Mouse (Mus musculus) olfactory bulb, adult 2 months (tissue): ENCODE measurements around the gene Dusp8. TPM values are rescaled to one million over a fixed set of nuclear protein-coding genes. Genes with fewer than 3 reads are reported as not detected.

Experiments used
- H3K27ac ChIP-seq: fragments of 200-500 bp; 2 replicates; pipeline ENCODE4 v1.5.1; 2012; ENCODE audit warnings: low read depth, low read length; ENCODE audit not compliant: insufficient read depth
- H3K4me1 ChIP-seq: fragments of 200-500 bp; 2 replicates; pipeline ENCODE4 v1.6.1; 2012; ENCODE audit warnings: low read length; ENCODE audit not compliant: control insufficient read depth, insufficient read depth
- H3K4me3 ChIP-seq: fragments of 200-500 bp; 2 replicates; pipeline ENCODE4 v1.5.1; 2012; ENCODE audit warnings: mild to moderate bottlenecking, low read depth, low read length, moderate library complexity; ENCODE audit not compliant: insufficient read depth
- CTCF ChIP-seq: fragments of 200-500 bp; IDR thresholded peaks from 2 replicates; pipeline ENCODE4 v1.5.1; 2012; ENCODE audit warnings: low read depth, mild to moderate bottlenecking, low read length, moderate library complexity; ENCODE audit not compliant: insufficient read depth
- POLR2A ChIP-seq: fragments of 200-500 bp; IDR thresholded peaks from 2 replicates; pipeline ENCODE4 v1.6.1; 2012; ENCODE audit warnings: mild to moderate bottlenecking, low read depth, low read length, moderate library complexity; ENCODE audit not compliant: insufficient read depth
- WGBS: fragments of 180-500 bp; shearing (Covaris S2); methylation state at CpG from one replicate; pipeline ENCODE4 v1.1.7; 2018; 5-methylcytosine and 5-hydroxymethylcytosine counted together
- polyA plus RNA-seq: library from polyadenylated mRNA; stranded (reverse); fragments of >200 nt; gene quantifications from 2 replicates; pipeline ENCODE4 v1.2.4, GENCODE M21; 2012; ENCODE audit warnings: low replicate concordance; ENCODE audit not compliant: missing spikeins, insufficient read depth, insufficient read length

Gene Dusp8
- polyA plus RNA-seq, 1 experiment = not detected

DNA sequence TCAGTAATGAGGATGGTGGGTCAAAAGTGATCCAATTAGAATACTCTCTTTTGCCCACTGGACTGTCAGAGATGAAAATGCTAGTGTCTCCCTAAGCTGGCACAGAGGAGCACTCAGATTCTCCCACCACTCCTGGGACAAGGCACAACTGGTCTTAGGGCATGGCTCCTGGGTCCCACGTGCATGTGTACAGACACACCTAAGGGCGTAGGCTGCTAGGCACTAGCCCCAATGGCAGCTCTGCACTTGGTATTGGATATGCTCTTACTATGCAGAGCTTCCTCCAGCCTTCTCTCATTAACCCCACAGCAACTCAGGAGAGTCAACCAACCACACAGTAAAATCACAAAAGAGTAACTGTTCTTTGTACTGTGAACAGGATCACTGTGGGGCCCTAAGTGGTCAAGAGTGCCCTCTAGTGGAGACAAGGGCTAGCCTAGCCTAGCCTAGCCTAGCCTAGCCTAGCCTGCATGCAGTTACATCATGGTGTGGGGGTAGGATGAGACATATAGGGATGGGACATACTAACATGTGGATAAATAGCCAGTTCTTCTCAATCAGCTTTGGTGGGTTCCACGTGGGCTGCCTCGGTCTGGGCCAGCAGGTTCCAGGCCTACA, 58.0 kb downstream of the Dusp8 start:
- WGBS = 89% methylated on average over 4 of the region's 4 CpGs
- Histone ChIP-seq H3K4me3 (no peak overlapping the region), H3K27ac (no peak overlapping the region), H3K4me1 (peaks cover 7% of the 10 kb centered on the region)
- TF ChIP-seq POLR2A (no peak), CTCF (no peak)

DNA sequence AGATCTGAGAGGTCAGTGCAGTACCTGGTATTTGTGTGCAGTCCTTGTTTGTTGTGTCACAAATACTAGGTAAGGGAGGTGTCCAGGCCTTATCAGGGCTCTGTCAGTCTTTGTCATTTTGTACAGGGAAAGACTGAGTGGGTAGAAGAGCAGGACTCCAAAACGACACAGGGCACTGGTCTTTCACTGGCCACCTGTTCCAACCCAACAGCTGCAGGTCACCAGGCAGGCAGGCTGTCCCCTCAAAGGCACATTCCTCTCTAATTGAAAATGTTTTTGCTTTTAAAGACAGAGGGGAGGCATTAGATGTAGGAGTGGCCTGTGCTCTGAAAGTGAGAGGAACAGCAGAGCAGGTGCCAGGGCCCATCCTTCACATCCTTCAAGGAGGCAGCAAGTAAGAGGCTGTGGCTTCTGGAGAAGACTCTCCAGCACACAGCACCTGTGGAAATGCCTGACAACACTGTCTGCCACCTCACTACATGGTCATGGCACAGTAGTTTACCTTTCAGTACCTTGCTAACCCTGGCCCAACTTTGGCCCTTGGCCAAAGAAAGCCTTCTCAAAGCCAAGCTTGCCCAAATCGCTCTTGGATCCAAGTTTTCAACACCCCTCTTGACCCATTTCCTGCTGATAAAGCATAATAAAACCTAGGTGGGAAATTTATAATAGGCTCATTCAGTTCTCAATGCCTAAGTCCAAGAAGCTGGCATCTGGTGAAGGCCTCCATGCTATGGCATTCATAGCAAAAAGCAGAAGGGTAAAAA, 60.4 kb downstream of the Dusp8 start:
- Histone ChIP-seq H3K4me3 (no peak overlapping the region), H3K27ac (no peak overlapping the region), H3K4me1 (peaks cover 7% of the 10 kb centered on the region)
- TF ChIP-seq CTCF (no peak), POLR2A (no peak)
- 67% methylated on average over 2 of the region's 2 CpGs for WGBS

DNA sequence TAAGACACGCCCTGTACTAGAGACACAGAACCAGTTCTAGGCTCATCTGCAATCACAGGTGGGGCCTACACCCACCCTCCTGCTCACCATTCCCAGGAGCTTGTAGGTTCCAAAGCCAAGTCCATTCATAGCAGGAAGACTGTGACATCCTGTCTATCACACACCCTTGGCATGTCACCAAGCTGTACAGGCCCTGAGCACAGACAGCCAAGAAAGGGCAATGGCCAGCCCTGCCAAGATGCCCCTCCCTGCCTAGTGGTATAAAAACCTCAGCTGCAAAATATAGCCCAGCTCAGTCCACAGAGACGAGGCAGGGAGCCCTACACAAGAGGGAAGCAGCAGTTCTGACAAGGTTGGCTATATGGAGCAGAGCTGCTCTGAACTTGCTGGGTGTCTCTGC, 61.4 kb downstream of the Dusp8 start:
- Histone ChIP-seq H3K4me1 (peaks cover 7% of the 10 kb centered on the region), H3K4me3 (no peak overlapping the region), H3K27ac (no peak overlapping the region)
- TF ChIP-seq CTCF (no peak), POLR2A (no peak)
- WGBS = 88% methylated on average over 2 of the region's 2 CpGs

DNA sequence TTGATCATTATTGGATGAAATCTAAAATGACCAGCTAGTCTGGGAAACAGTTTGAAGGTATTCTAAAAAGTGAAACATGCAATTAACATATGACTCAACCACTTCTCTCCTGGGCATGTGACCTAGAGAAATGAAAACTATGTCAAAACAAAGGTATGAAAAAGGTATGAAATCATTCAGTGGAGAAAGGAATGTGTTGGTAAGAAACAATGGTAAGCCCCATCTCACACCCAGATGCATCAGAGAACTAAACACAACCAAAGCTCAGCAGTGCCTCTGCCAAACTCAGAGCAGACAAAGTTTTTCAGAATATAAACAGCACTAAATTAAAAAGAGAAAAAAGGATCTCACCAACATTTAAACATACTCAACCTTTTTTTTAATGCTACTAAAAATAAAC, 65.6 kb downstream of the Dusp8 start:
- H3K27ac ChIP-seq = no peak overlapping the region
- no peak for TF ChIP-seq POLR2A
- TF ChIP-seq CTCF = no peak
- peaks cover 12% of the 10 kb centered on the region for H3K4me1 ChIP-seq
- H3K4me3 ChIP-seq = no peak overlapping the region

Other genes with a start within 250 kb of the Dusp8 start
- not detected in 2 replicates for gene Tollip, start 177.3 kb downstream of the Dusp8 start, polyA plus RNA-seq
- not detected in 2 replicates for gene Brsk2, start 146.1 kb downstream of the Dusp8 start, polyA plus RNA-seq
- gene Mob2, start 34.8 kb downstream of the Dusp8 start, polyA plus RNA-seq = not detected in 2 replicates
- gene Gm45618, start 24.9 kb upstream of the Dusp8 start, polyA plus RNA-seq = not detected in 2 replicates
- gene Gm39115, start 40.2 kb upstream of the Dusp8 start, polyA plus RNA-seq = not detected in 2 replicates
- not detected in 2 replicates for gene Gm45337, start 48.8 kb upstream of the Dusp8 start, polyA plus RNA-seq
- not detected in 2 replicates for gene Gm29735, start 61.3 kb upstream of the Dusp8 start, polyA plus RNA-seq
- gene Gm4553, start 69.9 kb upstream of the Dusp8 start, polyA plus RNA-seq = not detected in 2 replicates
- not detected in 2 replicates for gene Krtap5-2, start 80.2 kb upstream of the Dusp8 start, polyA plus RNA-seq
- gene Gm10153, start 94.5 kb upstream of the Dusp8 start, polyA plus RNA-seq = not detected in 2 replicates
- gene Krtap5-3, start 105.5 kb upstream of the Dusp8 start, polyA plus RNA-seq = not detected in 2 replicates
- gene Gm7579, start 116.0 kb upstream of the Dusp8 start, polyA plus RNA-seq = not detected in 2 replicates
- not detected in 2 replicates for gene Krtap5-5, start 134.1 kb upstream of the Dusp8 start, polyA plus RNA-seq
- not detected in 2 replicates for gene Gm40460, start 145.2 kb upstream of the Dusp8 start, polyA plus RNA-seq
- not detected in 2 replicates for gene Gm2431, start 162.5 kb upstream of the Dusp8 start, polyA plus RNA-seq
- gene Gm4559, start 178.5 kb upstream of the Dusp8 start, polyA plus RNA-seq = not detected in 2 replicates
- not detected in 2 replicates for gene Krtap5-1, start 201.3 kb upstream of the Dusp8 start, polyA plus RNA-seq
- not detected in 2 replicates for gene Krtap5-4, start 207.7 kb upstream of the Dusp8 start, polyA plus RNA-seq